Mouse (Mus musculus): Measurements from ENCODE around the gene Tbl1xr1.

Tbl1xr1 gene

GRCm38 (mm10) chr3:22090431-22091265, 14.2 kb downstream of the Tbl1xr1 start:
- no peak for DNase-seq

GRCm38 (mm10) chr3:22091266-22091550, 14.8 kb downstream of the Tbl1xr1 start:
- DNase-seq, result no peak

GRCm38 (mm10) chr3:22091681-22092080, 15.2 kb downstream of the Tbl1xr1 start:
- no peak for DNase-seq

GRCm38 (mm10) chr3:22092784-22093183, 16.3 kb downstream of the Tbl1xr1 start:
- no peak for DNase-seq

- no peak for DNase-seq
These were observed 27.6 kb downstream of the Tbl1xr1 start for GRCm38 (mm10) chr3:22103986-22104515.

GRCm38 (mm10) chr3:22105471-22105870, 29.0 kb downstream of the Tbl1xr1 start:
- no peak for DNase-seq

GRCm38 (mm10) chr3:22108013-22108412, 31.6 kb downstream of the Tbl1xr1 start:
- DNase-seq, result no peak

- DNase-seq, result no peak
These were observed 33.2 kb downstream of the Tbl1xr1 start for GRCm38 (mm10) chr3:22109651-22110050.

- DNase-seq, result no peak
These were observed 37.3 kb downstream of the Tbl1xr1 start for GRCm38 (mm10) chr3:22113773-22114172.

- peak; percentile 26 for DNase-seq
These were observed 38.8 kb downstream of the Tbl1xr1 start for GRCm38 (mm10) chr3:22115221-22115620.

- no peak for DNase-seq
These were observed 39.2 kb downstream of the Tbl1xr1 start for GRCm38 (mm10) chr3:22115678-22116077.

- DNase-seq, result no peak
These were observed 39.7 kb downstream of the Tbl1xr1 start for GRCm38 (mm10) chr3:22116188-22116587.

GRCm38 (mm10) chr3:22121741-22122140, 45.3 kb downstream of the Tbl1xr1 start:
- DNase-seq, result peak; percentile 27

GRCm38 (mm10) chr3:22123145-22123544, 46.7 kb downstream of the Tbl1xr1 start:
- no peak for DNase-seq

GRCm38 (mm10) chr3:22126251-22126826, 49.9 kb downstream of the Tbl1xr1 start:
- no peak for DNase-seq

GRCm38 (mm10) chr3:22131277-22131676, 54.8 kb downstream of the Tbl1xr1 start:
- DNase-seq, result no peak

- DNase-seq, result no peak
These were observed 57.2 kb downstream of the Tbl1xr1 start for GRCm38 (mm10) chr3:22133626-22134025.

GRCm38 (mm10) chr3:22137793-22138579, 61.5 kb downstream of the Tbl1xr1 start:
- no peak for DNase-seq

- no peak for DNase-seq
These were observed 62.2 kb downstream of the Tbl1xr1 start for GRCm38 (mm10) chr3:22138580-22139099.

- no peak for DNase-seq
These were observed 63.7 kb downstream of the Tbl1xr1 start for GRCm38 (mm10) chr3:22140111-22140658.

GRCm38 (mm10) chr3:22141984-22142719, 65.7 kb downstream of the Tbl1xr1 start:
- no peak for DNase-seq

Measured in retina, postnatal 1 day (tissue).